Mouse (Mus musculus) kidney, adult 9 months (tissue): Measurements from ENCODE around the gene Klhl40.

Experiments used
- DNase-seq: peaks from one replicate; pipeline ENCODE4 v3.0.0; 2022

The Klhl40 gene

GRCm38 (mm10) chr9:121777484-121778065 lies at the start of gene Klhl40:
Klhl40 (plus strand) TSS chr9:121777607.
- no peak for DNase-seq

GRCm38 (mm10) chr9:121740490-121740889 lies 36.9 kb upstream of the Klhl40 start:
- DNase-seq = no peak

GRCm38 (mm10) chr9:121741168-121741567 lies 36.2 kb upstream of the Klhl40 start:
- no peak for DNase-seq

GRCm38 (mm10) chr9:121744051-121744450 lies 33.4 kb upstream of the Klhl40 start:
- no peak for DNase-seq

GRCm38 (mm10) chr9:121752774-121753173 lies 24.6 kb upstream of the Klhl40 start:
- DNase-seq = no peak

- no peak for DNase-seq
These were observed 22.8 kb upstream of the Klhl40 start for GRCm38 (mm10) chr9:121754624-121755023.

- DNase-seq = no peak
These were observed 20.6 kb upstream of the Klhl40 start for GRCm38 (mm10) chr9:121756785-121757184.

GRCm38 (mm10) chr9:121757432-121757831 lies 20.0 kb upstream of the Klhl40 start:
- peak; percentile 23 for DNase-seq

- peak; percentile 28 for DNase-seq
These were observed 19.3 kb upstream of the Klhl40 start for GRCm38 (mm10) chr9:121757835-121758814.

GRCm38 (mm10) chr9:121759091-121760081 lies 18.0 kb upstream of the Klhl40 start, which contains the start of gene Zfp651:
Zfp651 (plus strand) TSS chr9:121759330.
- DNase-seq = peak; percentile 37

- DNase-seq = peak; percentile 50
These were observed 16.9 kb upstream of the Klhl40 start for GRCm38 (mm10) chr9:121760271-121761090.

- no peak for DNase-seq
These were observed 16.2 kb upstream of the Klhl40 start for GRCm38 (mm10) chr9:121761091-121761665.

- no peak for DNase-seq
These were observed 15.6 kb upstream of the Klhl40 start for GRCm38 (mm10) chr9:121761787-121762186.

- no peak for DNase-seq
These were observed 15.2 kb upstream of the Klhl40 start for GRCm38 (mm10) chr9:121762248-121762647.

- no peak for DNase-seq
These were observed 14.6 kb upstream of the Klhl40 start for GRCm38 (mm10) chr9:121762761-121763160.

GRCm38 (mm10) chr9:121763716-121764115 lies 13.7 kb upstream of the Klhl40 start:
- no peak for DNase-seq

- DNase-seq = no peak
These were observed 12.1 kb upstream of the Klhl40 start for GRCm38 (mm10) chr9:121765166-121765855.

- no peak for DNase-seq
These were observed 5.0 kb upstream of the Klhl40 start for GRCm38 (mm10) chr9:121772412-121772811.

- DNase-seq = no peak
These were observed 1.5 kb upstream of the Klhl40 start for GRCm38 (mm10) chr9:121775951-121776350.

- DNase-seq = no peak
These were observed 896 bp upstream of the Klhl40 start for GRCm38 (mm10) chr9:121776511-121776910.
